Mouse (Mus musculus): Measurements from ENCODE around the gene Osbpl9. TPM values are rescaled to one million over a fixed set of nuclear protein-coding genes. Genes with fewer than 3 reads are reported as not detected.

The Osbpl9 gene
- polyA plus RNA-seq, 1 experiment from 2014 or later = 60.0 TPM

- no peak overlapping the region for H3K27ac ChIP-seq (replicated peaks)
- H3K4me1 ChIP-seq = peaks cover 5% of the 10 kb centered on the region; the same call in 1 of the 2 replicates
- DNase-seq (ENCODE audit: low spot score) = no peak
- H3K9me3 ChIP-seq = no peaks in the 10 kb centered on the region
- no peaks in the 10 kb centered on the region for H3K27me3 ChIP-seq (replicated peaks; ENCODE audit: low read depth, poor library complexity, severe bottlenecking)
- 95% methylated on average over 7 of the region's 7 CpGs for WGBS
- no peak overlapping the region for H3K4me3 ChIP-seq
- peaks cover 64% of the 10 kb centered on the region for H3K36me3 ChIP-seq (replicated peaks)
Observed at GRCm38 (mm10) chr4:109078941-109079340, 123.1 kb downstream of the Osbpl9 start.

DNA sequence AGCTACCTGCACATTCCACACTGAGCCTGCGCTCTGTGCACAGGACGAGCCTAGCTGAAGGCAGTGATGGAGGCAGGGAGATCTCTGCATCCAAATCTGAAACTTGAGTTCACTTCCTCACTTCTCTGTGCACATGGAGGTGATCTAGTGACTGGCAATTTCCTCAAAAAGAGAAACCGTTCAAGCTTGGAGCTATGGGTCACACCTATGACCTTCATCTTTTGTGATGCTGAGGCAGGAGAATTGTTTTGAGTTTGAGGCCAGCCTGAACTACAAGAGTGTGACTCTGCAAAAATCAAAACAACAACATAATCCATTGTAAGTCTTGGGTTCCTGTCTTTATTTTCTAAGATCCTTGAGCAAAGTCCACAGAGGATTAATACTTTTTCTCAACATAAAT, 128.8 kb downstream of the Osbpl9 start:
- WGBS = 86% methylated on average over 3 of the region's 3 CpGs
- Histone ChIP-seq H3K9me3 (no peaks in the 10 kb centered on the region), H3K36me3 (replicated peaks) (peaks cover 51% of the 10 kb centered on the region), H3K4me1 (peaks cover 3% of the 10 kb centered on the region; the same call in 1 of the 2 replicates), H3K27me3 (replicated peaks; ENCODE audit: low read depth, poor library complexity, severe bottlenecking) (no peaks in the 10 kb centered on the region), H3K27ac (replicated peaks) (no peak overlapping the region), H3K4me3 (no peak overlapping the region)
- no peak for DNase-seq (ENCODE audit: low spot score)

DNA sequence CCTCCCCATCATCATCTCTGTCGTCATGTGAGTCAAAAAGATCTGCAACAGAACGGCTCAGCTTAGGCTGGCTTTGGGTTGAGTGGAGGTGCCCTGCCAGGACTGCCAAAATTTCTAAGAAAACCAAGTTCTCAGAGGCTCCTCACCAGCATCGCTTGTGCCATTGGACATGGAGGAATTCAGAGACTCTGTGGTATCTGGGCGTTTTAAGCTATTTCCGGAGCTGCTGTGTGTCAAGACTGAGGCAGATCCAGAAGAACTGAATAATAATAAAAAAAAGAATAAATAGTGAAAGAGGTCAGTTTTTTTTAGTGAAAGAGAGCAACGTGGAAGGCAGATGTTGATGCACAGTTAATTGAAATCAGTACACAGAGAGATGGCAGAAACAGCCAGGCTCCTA, 129.2 kb downstream of the Osbpl9 start:
- DNase-seq (ENCODE audit: low spot score) = no peak
- Histone ChIP-seq H3K27ac (replicated peaks) (no peak overlapping the region), H3K4me1 (peaks cover 3% of the 10 kb centered on the region; the same call in 1 of the 2 replicates), H3K36me3 (replicated peaks) (peaks cover 51% of the 10 kb centered on the region), H3K9me3 (no peaks in the 10 kb centered on the region), H3K27me3 (replicated peaks; ENCODE audit: low read depth, poor library complexity, severe bottlenecking) (no peaks in the 10 kb centered on the region), H3K4me3 (no peak overlapping the region)
- 90% methylated on average over 6 of the region's 6 CpGs for WGBS

DNA sequence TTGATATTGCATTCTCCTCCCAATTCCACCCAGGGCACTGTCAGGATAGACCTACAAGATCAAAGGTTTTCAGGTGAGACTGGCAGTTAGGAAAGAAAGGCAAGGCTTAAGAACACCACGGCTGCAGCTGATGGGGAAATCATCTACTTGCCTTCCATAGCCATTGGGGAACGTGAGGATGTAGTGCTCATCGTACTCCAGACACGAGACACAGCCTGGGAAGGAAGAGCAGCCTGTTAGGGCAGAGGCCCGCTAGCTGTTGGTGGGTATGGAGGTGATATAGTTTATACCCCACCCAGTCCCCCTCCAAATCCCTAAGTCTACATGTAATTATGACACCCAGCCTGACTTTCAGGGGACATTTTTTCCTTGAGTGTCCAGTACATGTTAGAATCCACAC, 136.4 kb downstream of the Osbpl9 start:
- H3K4me1 ChIP-seq = no peaks in the 10 kb centered on the region
- H3K27ac ChIP-seq (replicated peaks) = no peak overlapping the region
- no peak for DNase-seq (ENCODE audit: low spot score)
- no peaks in the 10 kb centered on the region for H3K9me3 ChIP-seq
- H3K36me3 ChIP-seq (replicated peaks) = peaks cover 94% of the 10 kb centered on the region
- 92% methylated on average over 5 of the region's 5 CpGs for WGBS
- no peak overlapping the region for H3K4me3 ChIP-seq
- H3K27me3 ChIP-seq (replicated peaks; ENCODE audit: low read depth, poor library complexity, severe bottlenecking) = no peaks in the 10 kb centered on the region

DNA sequence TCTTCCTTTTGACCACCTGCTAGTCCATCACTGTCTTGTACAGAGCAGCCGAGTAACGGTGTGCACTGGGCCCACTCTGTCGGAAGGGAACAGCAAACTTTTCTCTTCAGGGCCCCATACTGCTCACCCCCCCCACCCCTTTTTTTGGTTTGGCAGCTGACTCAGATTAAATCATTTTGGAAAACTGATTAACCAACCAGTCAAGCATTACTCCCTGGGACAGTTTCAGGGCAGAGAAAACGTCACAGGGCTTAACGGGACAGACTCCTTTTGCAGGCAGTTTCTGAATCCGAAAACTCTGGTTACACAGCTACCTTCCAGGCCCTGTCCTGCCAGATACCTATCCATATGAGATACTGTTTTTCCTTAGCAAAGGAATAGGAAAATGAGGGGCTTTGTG, 137.1 kb downstream of the Osbpl9 start:
- no peaks in the 10 kb centered on the region for H3K9me3 ChIP-seq
- WGBS = 91% methylated on average over 6 of the region's 6 CpGs
- no peaks in the 10 kb centered on the region for H3K27me3 ChIP-seq (replicated peaks; ENCODE audit: low read depth, poor library complexity, severe bottlenecking)
- H3K4me3 ChIP-seq = no peak overlapping the region
- H3K4me1 ChIP-seq = no peaks in the 10 kb centered on the region
- H3K36me3 ChIP-seq (replicated peaks) = peaks cover 94% of the 10 kb centered on the region
- DNase-seq (ENCODE audit: low spot score) = no peak
- no peak overlapping the region for H3K27ac ChIP-seq (replicated peaks)

DNA sequence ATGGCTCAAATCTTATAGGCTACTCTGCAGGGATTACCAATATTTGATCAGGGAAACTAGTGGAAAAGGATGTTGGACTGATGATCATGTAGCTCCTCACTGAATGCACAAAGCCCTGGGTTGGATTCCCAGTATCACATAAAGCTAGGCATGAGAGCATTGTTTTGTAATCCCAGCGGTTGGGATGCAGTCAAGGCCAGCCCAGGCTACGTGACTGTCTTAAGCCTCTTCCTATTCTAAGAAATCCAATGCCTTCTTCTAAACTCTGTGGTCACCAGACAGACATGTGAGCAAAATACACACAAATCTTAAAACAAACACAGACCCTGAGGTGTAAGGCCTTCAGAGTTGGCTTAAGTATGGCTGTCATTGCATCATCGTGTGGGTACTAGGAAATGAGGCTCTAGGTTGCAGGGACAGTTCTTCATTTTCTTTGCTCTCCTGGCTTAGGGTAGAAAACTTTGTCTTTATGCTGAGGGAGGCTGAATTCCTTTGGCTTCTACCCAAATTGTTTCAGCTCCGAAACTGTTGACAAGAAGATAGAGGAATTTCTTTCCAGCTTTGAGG, 142.7 kb downstream of the Osbpl9 start:
- no peak for DNase-seq (ENCODE audit: low spot score)
- H3K4me1 ChIP-seq = no peaks in the 10 kb centered on the region
- WGBS = 91% methylated on average over 4 of the region's 4 CpGs
- no peak overlapping the region for H3K27ac ChIP-seq (replicated peaks)
- peaks cover 99% of the 10 kb centered on the region for H3K36me3 ChIP-seq (replicated peaks)
- H3K27me3 ChIP-seq (replicated peaks; ENCODE audit: low read depth, poor library complexity, severe bottlenecking) = no peaks in the 10 kb centered on the region
- H3K9me3 ChIP-seq = no peaks in the 10 kb centered on the region
- H3K4me3 ChIP-seq = no peak overlapping the region

DNA sequence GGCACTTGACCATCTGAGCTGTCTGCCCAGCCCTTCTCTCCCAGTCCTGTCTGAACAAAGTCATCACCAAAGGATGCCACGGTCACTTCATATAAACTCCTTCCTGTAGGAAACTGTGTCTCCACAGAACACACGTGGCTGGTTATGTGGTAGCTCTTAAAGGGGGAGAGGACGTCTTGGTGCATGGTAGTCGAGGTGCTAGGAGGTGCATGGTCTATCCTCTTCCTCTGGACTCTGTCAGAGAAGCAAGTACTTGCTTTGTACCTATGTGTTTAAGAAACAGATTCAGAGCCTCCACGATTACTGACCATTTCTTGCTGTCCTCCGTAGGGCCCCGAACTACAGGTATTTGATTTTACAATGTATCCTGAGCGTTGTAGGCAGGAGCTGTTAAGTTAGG, 144.4 kb downstream of the Osbpl9 start:
- 93% methylated on average over 8 of the region's 8 CpGs for WGBS

GRCm38 (mm10) chr4:109056351-109056750, 145.7 kb downstream of the Osbpl9 start:
- WGBS = 89% methylated on average over 7 of the region's 7 CpGs
- Histone ChIP-seq H3K9me3 (no peaks in the 10 kb centered on the region), H3K36me3 (replicated peaks) (peaks cover 96% of the 10 kb centered on the region), H3K27ac (replicated peaks) (no peak overlapping the region), H3K4me1 (no peaks in the 10 kb centered on the region), H3K27me3 (replicated peaks; ENCODE audit: low read depth, poor library complexity, severe bottlenecking) (no peaks in the 10 kb centered on the region), H3K4me3 (no peak overlapping the region)
- DNase-seq (ENCODE audit: low spot score) = no peak

More for the DNA sequence above, 144.4 kb downstream of the Osbpl9 start:
- Histone ChIP-seq H3K4me3 (no peak overlapping the region), H3K27ac (replicated peaks) (no peak overlapping the region), H3K4me1 (no peaks in the 10 kb centered on the region), H3K9me3 (no peaks in the 10 kb centered on the region), H3K36me3 (replicated peaks) (peaks cover 96% of the 10 kb centered on the region), H3K27me3 (replicated peaks; ENCODE audit: low read depth, poor library complexity, severe bottlenecking) (no peaks in the 10 kb centered on the region)
- no peak for DNase-seq (ENCODE audit: low spot score)

DNA sequence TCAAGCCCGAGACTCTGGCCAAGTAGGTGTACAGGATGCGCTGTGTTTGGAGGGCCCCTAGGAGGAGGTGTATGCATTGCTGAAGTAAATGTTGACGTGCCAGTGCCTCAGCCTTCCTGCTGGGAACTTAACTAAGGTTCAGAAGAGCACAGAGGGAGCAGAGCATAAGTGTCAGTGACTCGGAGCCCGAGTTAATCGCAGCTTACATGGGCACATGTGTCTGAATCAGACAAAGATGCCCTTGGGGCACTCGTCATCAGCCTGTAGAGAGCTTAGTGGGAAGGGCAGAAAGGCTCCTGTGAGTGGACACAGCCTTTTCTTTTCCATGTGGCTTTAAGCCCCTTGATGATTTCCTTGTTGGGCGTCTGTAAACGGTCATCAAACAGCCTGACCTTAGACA, 148.1 kb downstream of the Osbpl9 start:
- no peak for DNase-seq (ENCODE audit: low spot score)
- 81% methylated on average over 9 of the region's 9 CpGs for WGBS
- Histone ChIP-seq H3K9me3 (no peaks in the 10 kb centered on the region), H3K27me3 (replicated peaks; ENCODE audit: low read depth, poor library complexity, severe bottlenecking) (no peaks in the 10 kb centered on the region), H3K27ac (replicated peaks) (no peak overlapping the region), H3K36me3 (replicated peaks) (peaks cover 96% of the 10 kb centered on the region), H3K4me1 (no peaks in the 10 kb centered on the region), H3K4me3 (no peak overlapping the region)

DNA sequence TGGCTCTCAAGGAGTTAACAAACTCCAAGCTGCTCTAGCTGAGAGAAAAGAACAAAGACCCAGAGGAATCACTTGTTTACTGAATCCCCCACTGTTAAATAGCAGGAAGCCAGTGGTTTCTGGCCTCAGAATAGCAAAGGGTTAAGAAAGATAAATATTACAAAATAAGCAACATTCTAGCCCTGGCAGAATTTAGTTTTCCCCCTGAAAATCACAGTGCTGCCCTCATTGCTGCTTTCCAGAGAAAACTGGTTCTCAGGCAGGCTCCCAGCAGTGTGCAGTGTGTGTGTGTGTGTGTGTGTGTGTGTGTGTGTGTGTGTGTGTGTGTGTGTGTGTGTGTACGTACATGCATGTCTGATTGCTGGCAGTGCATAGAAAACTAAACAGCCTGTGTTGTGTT, 149.8 kb downstream of the Osbpl9 start:
- Histone ChIP-seq H3K27ac (replicated peaks) (no peak overlapping the region), H3K27me3 (replicated peaks; ENCODE audit: low read depth, poor library complexity, severe bottlenecking) (no peaks in the 10 kb centered on the region), H3K9me3 (no peaks in the 10 kb centered on the region), H3K4me1 (no peaks in the 10 kb centered on the region), H3K36me3 (replicated peaks) (peaks cover 96% of the 10 kb centered on the region), H3K4me3 (no peak overlapping the region)
- DNase-seq (ENCODE audit: low spot score) = no peak
- WGBS = 56% methylated on average over 1 of the region's 1 CpGs

- Histone ChIP-seq H3K27ac (replicated peaks) (no peak overlapping the region), H3K27me3 (replicated peaks; ENCODE audit: low read depth, poor library complexity, severe bottlenecking) (no peaks in the 10 kb centered on the region), H3K4me3 (no peak overlapping the region), H3K9me3 (no peaks in the 10 kb centered on the region), H3K4me1 (no peaks in the 10 kb centered on the region), H3K36me3 (replicated peaks) (peaks cover 94% of the 10 kb centered on the region)
- no peak for DNase-seq (ENCODE audit: low spot score)
- 84% methylated on average over 4 of the region's 4 CpGs for WGBS
Observed at GRCm38 (mm10) chr4:109048258-109048657, 153.8 kb downstream of the Osbpl9 start.

DNA sequence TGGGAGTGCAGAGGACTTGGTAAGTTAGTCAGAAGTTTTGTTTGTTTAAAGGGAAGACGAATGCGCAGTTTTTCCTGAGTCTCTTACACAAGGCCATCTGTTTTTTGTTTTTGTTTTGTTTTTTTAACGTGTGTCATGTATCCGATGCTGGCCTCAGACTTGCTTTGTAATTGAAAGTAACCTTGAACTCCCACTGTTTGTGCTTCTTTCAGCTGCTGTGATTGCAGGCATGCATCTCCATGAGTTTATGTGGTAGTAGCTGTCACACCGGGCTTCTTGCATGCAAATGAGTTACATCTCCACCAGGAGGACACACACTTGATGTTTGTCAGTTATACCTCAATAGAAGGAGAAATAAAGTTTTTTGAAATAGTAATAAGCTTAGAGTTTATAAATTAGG, 158.3 kb downstream of the Osbpl9 start:
- WGBS = 81% methylated on average over 5 of the region's 5 CpGs
- H3K36me3 ChIP-seq (replicated peaks) = peaks cover 97% of the 10 kb centered on the region

DNA sequence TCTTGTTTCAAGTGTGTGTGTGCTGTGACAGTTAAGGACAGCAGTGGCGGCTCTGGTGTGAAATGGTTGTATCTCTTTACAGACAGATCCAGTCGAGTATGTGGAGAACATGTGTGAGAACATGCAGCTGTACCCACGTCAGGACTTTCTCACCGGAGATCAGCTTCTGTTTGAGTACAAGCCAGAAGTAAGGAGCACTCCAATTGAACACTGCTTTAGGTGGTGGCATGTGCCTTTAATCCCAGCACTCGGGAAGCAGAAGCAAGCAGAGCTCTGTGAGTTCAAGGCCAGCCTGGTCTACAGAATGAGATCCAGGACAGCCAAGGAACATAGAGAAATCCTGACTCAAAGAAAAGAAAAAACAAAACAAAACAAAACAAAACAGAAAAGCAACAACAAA, 158.8 kb downstream of the Osbpl9 start:
- no peak overlapping the region for H3K27ac ChIP-seq (replicated peaks)
- no peaks in the 10 kb centered on the region for H3K4me1 ChIP-seq
- H3K9me3 ChIP-seq = no peaks in the 10 kb centered on the region
- DNase-seq (ENCODE audit: low spot score) = no peak
- 83% methylated on average over 5 of the region's 5 CpGs for whole genome bisulfite sequencing
- no peaks in the 10 kb centered on the region for H3K27me3 ChIP-seq (replicated peaks; ENCODE audit: low read depth, poor library complexity, severe bottlenecking)
- no peak overlapping the region for H3K4me3 ChIP-seq
- peaks cover 97% of the 10 kb centered on the region for H3K36me3 ChIP-seq (replicated peaks)

More for the DNA sequence above, 158.3 kb downstream of the Osbpl9 start:
- Histone ChIP-seq H3K4me1 (no peaks in the 10 kb centered on the region), H3K9me3 (no peaks in the 10 kb centered on the region), H3K27me3 (replicated peaks; ENCODE audit: low read depth, poor library complexity, severe bottlenecking) (no peaks in the 10 kb centered on the region), H3K27ac (replicated peaks) (no peak overlapping the region), H3K4me3 (no peak overlapping the region)
- no peak for DNase-seq (ENCODE audit: low spot score)

All from embryonic facial prominence, embryonic 10.5 days (tissue).